19 mouse cellular contexts compared by ENCODE assay signal in the genomic region with DNA sequence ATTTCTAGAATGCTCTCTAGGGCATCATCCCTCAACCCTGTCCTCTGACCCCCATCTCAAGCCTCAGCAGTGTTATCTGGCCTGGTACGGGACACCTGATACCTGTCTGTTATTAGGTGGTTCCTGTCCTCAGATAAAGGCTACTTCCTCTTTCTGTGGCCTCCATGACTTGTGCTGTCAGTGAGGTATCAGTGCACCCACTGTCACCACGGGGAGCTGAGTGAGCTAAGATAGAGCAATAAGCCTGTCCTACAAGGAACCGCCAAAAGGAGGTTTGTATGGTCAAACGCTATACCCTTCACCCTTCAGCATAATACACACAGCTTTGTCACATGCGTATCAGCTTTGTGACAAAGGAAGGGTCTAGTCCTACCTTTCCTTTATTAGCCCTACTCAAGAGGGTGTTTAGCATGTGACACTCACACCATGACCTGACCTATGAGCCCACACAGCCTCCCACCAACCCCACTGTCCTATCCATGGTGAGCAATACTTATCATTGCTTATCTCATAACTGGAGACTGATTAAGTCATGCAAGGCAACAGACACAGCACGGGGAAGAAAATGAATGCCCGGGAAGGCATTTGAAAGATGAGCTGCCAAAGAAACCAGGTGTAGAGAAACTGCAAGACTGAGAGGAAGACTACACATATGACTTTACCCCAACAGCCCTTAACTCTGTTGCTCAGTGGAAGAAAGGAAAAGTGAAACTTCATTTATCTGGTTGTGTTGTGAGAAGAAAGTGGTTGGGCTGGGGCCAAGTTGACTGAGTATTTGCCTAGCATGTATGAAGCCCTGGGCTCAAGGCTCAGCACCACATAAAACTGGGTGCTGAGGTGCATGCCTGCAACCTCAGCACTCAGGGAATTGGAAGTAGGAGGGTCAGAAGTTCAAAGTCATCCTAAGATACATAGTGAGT. TPM values are rescaled to one million over a fixed set of nuclear protein-coding genes. Genes with fewer than 3 reads are reported as not detected.
A peak's percentile ranks its signal among the peaks of the same experiment; 100 is the strongest.
DNase-seq lines count a peak whose midpoint lies in the region; ATAC-seq and TF ChIP-seq lines count a peak whose summit lies in the region.
"Had no signal": no experiment of that assay in that cellular context is flagged by ENCODE, and none has a peak within 500 bp of the region (broad histone marks: within the 10 kb centered on the region; RNA-seq: fewer than 3 reads in every experiment).

No protein-coding gene starts in this region.

- H3K4me2 ChIP-seq in liver, embryonic 14.5 days (ENCODE audit: low read depth): no peak overlapping the region
- H3K4me2 ChIP-seq in midbrain, embryonic 15.5 days: no peak overlapping the region
- H3K4me2 ChIP-seq: heart, embryonic 15.5 days; kidney, embryonic 15.5 days; lung, embryonic 14.5 days; stomach, embryonic 15.5 days had no signal

- 44% methylated on average over 7 of the region's 7 CpGs for WGBS in liver, embryonic 14.5 days (ENCODE audit: insufficient replicate concordance)
- WGBS in midbrain, embryonic 15.5 days: 97% methylated on average over 7 of the region's 7 CpGs

- H3K27me3 ChIP-seq in MEL (ENCODE audit: control insufficient read depth in 1 of 2, insufficient read depth in 2 of 2, low read length in 2 of 2): no peaks in the 10 kb centered on the region
- no peaks in the 10 kb centered on the region for H3K27me3 ChIP-seq in liver, embryonic 14.5 days (ENCODE audit: control insufficient read depth, insufficient read depth, low read length)
- H3K27me3 ChIP-seq in midbrain, embryonic 15.5 days (replicated peaks): no peaks in the 10 kb centered on the region
- H3K27me3 ChIP-seq: heart, embryonic 15.5 days; kidney, embryonic 15.5 days; stomach, embryonic 15.5 days had no signal

- TF ChIP-seq RAD21 in MEL (IDR thresholded peaks at IDR 0.05; ENCODE audit: low read depth, low read length): no peak

- TF ChIP-seq EP300 in MEL (IDR thresholded peaks at IDR 0.05; ENCODE audit: low read depth in 1 of 2, low read length in 2 of 2): peak; percentile 99 to 100
- no peak for TF ChIP-seq EP300 in liver, embryonic 14.5 days (IDR thresholded peaks at IDR 0.05; ENCODE audit: low read depth)

- peaks cover 7 to 36% of the 10 kb centered on the region in 2 experiments for H3K36me3 ChIP-seq in MEL (ENCODE audit: control insufficient read depth in 1 of 2, insufficient read depth in 2 of 2, low read length in 2 of 2)
- peaks cover 17% of the 10 kb centered on the region for H3K36me3 ChIP-seq in liver, embryonic 14.5 days (replicated peaks; ENCODE audit: control insufficient read depth, insufficient read depth, low read depth)
- H3K36me3 ChIP-seq in midbrain, embryonic 15.5 days (replicated peaks): peaks cover 50% of the 10 kb centered on the region

- peak in 1 of 2 experiments; percentile 46; a peak in 2 of 4 replicates for TF ChIP-seq POLR2A in MEL (IDR thresholded peaks at IDR 0.05; ENCODE audit: control insufficient read depth in 1 of 2, insufficient read depth in 1 of 2, low read depth in 1 of 2, low read length in 2 of 2, poor library complexity in 1 of 2)

- H3K9me3 ChIP-seq in MEL (replicated peaks; ENCODE audit: insufficient read depth, low read length): no peaks in the 10 kb centered on the region
- H3K9me3 ChIP-seq in liver, embryonic 14.5 days (ENCODE audit: control insufficient read depth, low read length): no peaks in the 10 kb centered on the region
- no peaks in the 10 kb centered on the region for H3K9me3 ChIP-seq in midbrain, embryonic 15.5 days
- H3K9me3 ChIP-seq: heart, embryonic 15.5 days; kidney, embryonic 15.5 days; stomach, embryonic 15.5 days had no signal

- no peaks in the 10 kb centered on the region for H3K79me2 ChIP-seq in MEL (ENCODE audit: control insufficient read depth, insufficient read depth, low read length, poor library complexity)

- peak overlapping the region; percentile 95 for H3K27ac ChIP-seq in MEL (ENCODE audit: control insufficient read depth, low read depth, low read length)
- H3K27ac ChIP-seq in liver, embryonic 14.5 days: no peak overlapping the region
- H3K27ac ChIP-seq in midbrain, embryonic 15.5 days: no peak overlapping the region
- H3K27ac ChIP-seq: heart, embryonic 15.5 days; kidney, embryonic 15.5 days; macrophage; stomach, embryonic 15.5 days had no signal

- H3K4me1 ChIP-seq in MEL (ENCODE audit: control insufficient read depth in 1 of 2, insufficient read depth in 2 of 2, low read length in 2 of 2): peaks cover 27 to 30% of the 10 kb centered on the region in 2 experiments
- no peaks in the 10 kb centered on the region for H3K4me1 ChIP-seq in liver, embryonic 14.5 days (replicated peaks; ENCODE audit: control insufficient read depth in 2 of 2, insufficient read depth in 2 of 2, low read length in 1 of 2)
- H3K4me1 ChIP-seq in midbrain, embryonic 15.5 days: no peaks in the 10 kb centered on the region
- H3K4me1 ChIP-seq: heart, embryonic 15.5 days; kidney, embryonic 15.5 days; stomach, embryonic 15.5 days had no signal

- peak overlapping the region; percentile 0 to 32 for H3K4me3 ChIP-seq in MEL (ENCODE audit: control insufficient read depth in 1 of 2, insufficient read depth in 1 of 2, low read depth in 2 of 2, low read length in 2 of 2)
- H3K4me3 ChIP-seq in liver, embryonic 14.5 days (ENCODE audit: insufficient read depth in 1 of 2, low read depth in 2 of 2, low read length in 2 of 2): no peak overlapping the region
- no peak overlapping the region for H3K4me3 ChIP-seq in midbrain, embryonic 15.5 days
- H3K4me3 ChIP-seq: heart, embryonic 15.5 days; kidney, embryonic 15.5 days; stomach, embryonic 15.5 days had no signal

- ATAC-seq in granulocyte monocyte progenitor cell, adult 5-6 weeks (replicated peaks; ENCODE audit: poor library complexity, severe bottlenecking): 0 out of 2 replicates have a peak, but pooled peaks have one; percentile 35
- ATAC-seq in liver, embryonic 14.5 days (ENCODE audit: insufficient read depth): peak; percentile 50; the same call in 1 of the 2 replicates
- ATAC-seq in midbrain, embryonic 15.5 days (replicated peaks): no peak
- ATAC-seq: forebrain, embryonic 14.5 days; midbrain, embryonic 16.5 days had no signal

- H3K9ac ChIP-seq in MEL (ENCODE audit: control insufficient read depth, low read depth, low read length, poor library complexity, severe bottlenecking): peak overlapping the region; percentile 23
- no peak overlapping the region for H3K9ac ChIP-seq in liver, embryonic 14.5 days (replicated peaks)
- no peak overlapping the region for H3K9ac ChIP-seq in midbrain, embryonic 15.5 days
- H3K9ac ChIP-seq: heart, embryonic 15.5 days; kidney, embryonic 15.5 days; lung, embryonic 14.5 days; stomach, embryonic 15.5 days had no signal

- DNase-seq in MEL (ENCODE audit: low read depth, low spot score): peak; percentile 95
- no peak for DNase-seq in liver, embryonic 14.5 days (ENCODE audit: low read depth in 3 of 3, low spot score in 3 of 3)
- DNase-seq in kidney, postnatal 25 days: no peak
- no peak for DNase-seq in layer of hippocampus, adult 9-11 months
- DNase-seq in cerebellum, postnatal 14 days: no peak
- DNase-seq: cerebellum, adult 9-10 months; embryo, embryonic 11 days; lung, embryonic 14.5 days; right cerebral cortex, adult 18-20 months; thymus, adult 2 months had no signal

- no peak for TF ChIP-seq CTCF in MEL (IDR thresholded peaks at IDR 0.05 in 2 of 3, conservative IDR thresholded peaks at IDR 0.05 in 1 of 3; ENCODE audit: control insufficient read depth in 1 of 3, insufficient read depth in 1 of 3, low read depth in 2 of 3, low read length in 3 of 3, poor library complexity in 1 of 3, severe bottlenecking in 1 of 3)
- no peak for TF ChIP-seq CTCF in liver, embryonic 14.5 days (IDR thresholded peaks at IDR 0.05; ENCODE audit: low read depth)

TF ChIP-seq in MEL, 35 proteins besides CTCF, POLR2A, EP300 and RAD21 (continues in another document):
- TF ChIP-seq ETS1 (IDR thresholded peaks at IDR 0.05; ENCODE audit: low read depth, low read length): peak; percentile 96
- peak; percentile 55; the same call in 1 of the 2 replicates for TF ChIP-seq CHD2 (IDR thresholded peaks at IDR 0.05; ENCODE audit: low read length)
- no peak for TF ChIP-seq ZMIZ1 (IDR thresholded peaks at IDR 0.05; ENCODE audit: low read depth, low read length)
- peak; percentile 71; the same call in 1 of the 2 replicates for TF ChIP-seq POLR2AphosphoS2 (IDR thresholded peaks at IDR 0.05; ENCODE audit: low read length)
- TF ChIP-seq MAFK (IDR thresholded peaks at IDR 0.05; ENCODE audit: borderline replicate concordance, low read depth, low read length): peak; percentile 83
- TF ChIP-seq BHLHE40 (IDR thresholded peaks at IDR 0.05; ENCODE audit: borderline replicate concordance, low read depth, low read length): peak; percentile 69; the same call in 1 of the 2 replicates
- TF ChIP-seq ZKSCAN1 (IDR thresholded peaks at IDR 0.05; ENCODE audit: low read depth, low read length): no peak
- TF ChIP-seq MYC (IDR thresholded peaks at IDR 0.05; ENCODE audit: low read depth, low read length): peak; percentile 66; the same call in 1 of the 2 replicates
- no peak for TF ChIP-seq USF2 (IDR thresholded peaks at IDR 0.05; ENCODE audit: borderline replicate concordance in 1 of 2, insufficient read depth in 1 of 2, low read depth in 1 of 2, low read length in 2 of 2)
- TF ChIP-seq CHD1 (IDR thresholded peaks at IDR 0.05; ENCODE audit: low read depth, low read length): peak; percentile 25; the same call in 1 of the 2 replicates
- no peak; the same call in 1 of the 2 replicates for TF ChIP-seq NRF1 (IDR thresholded peaks at IDR 0.05; ENCODE audit: insufficient read depth, low read depth, low read length, poor library complexity, severe bottlenecking)

RNA-seq across cellular contexts. Expression of a gene that starts 34.6 kb away (rescaled TPM):
- total RNA-seq in MEL (2012; rRNA removed): not detected in 2 replicates
- polyA plus RNA-seq in MEL (2012; ENCODE audit: insufficient read depth in 1 of 2, insufficient read length in 2 of 2, low read depth in 1 of 2, low replicate concordance in 2 of 2, missing spikeins in 1 of 2): not detected
- not detected in 2 replicates for total RNA-seq in granulocyte monocyte progenitor cell, adult 5-6 weeks (2014; fragmentation: Nextera tagmentation)
- total RNA-seq in granulocyte monocyte progenitor cell, adult 5-6 weeks (2017): not detected in 2 replicates
- polyA plus RNA-seq in liver, embryonic 14.5 days (2012; rRNA removed): 1.2 and 1.4 TPM in 2 replicates
- polyA plus RNA-seq in liver, embryonic 14.5 days (2014; fragmentation: Nextera tagmentation; extraction: Ambion mirVana): 1.8 and 2.4 TPM in 2 replicates
- 0.36 and 0.71 TPM in 2 replicates for polyA plus RNA-seq in midbrain, embryonic 15.5 days (2015; fragmentation: Nextera tagmentation; extraction: Ambion mirVana)
- total RNA-seq: hematopoietic stem cell, adult 5-6 weeks had no signal
- polyA plus RNA-seq: macrophage had no signal

RNA-seq across cellular contexts. Expression of a gene that starts 53.4 kb away (rescaled TPM):
- 10.6 and 12.0 TPM in 2 replicates for total RNA-seq in MEL (2012; rRNA removed)
- 10 to 100 TPM in 1 of 2 experiments, not detected in 1; 10.7 TPM for polyA plus RNA-seq in MEL (2012; ENCODE audit: insufficient read depth in 1 of 2, insufficient read length in 2 of 2, low read depth in 1 of 2, low replicate concordance in 2 of 2, missing spikeins in 1 of 2)
- total RNA-seq in granulocyte monocyte progenitor cell, adult 5-6 weeks (2014; fragmentation: Nextera tagmentation): 29.2 TPM in 2 replicates
- total RNA-seq in granulocyte monocyte progenitor cell, adult 5-6 weeks (2017): 15.0 and 17.3 TPM in 2 replicates
- 2.3 and 3.4 TPM in 2 replicates for polyA plus RNA-seq in liver, embryonic 14.5 days (2012; rRNA removed)
- polyA plus RNA-seq in liver, embryonic 14.5 days (2014; fragmentation: Nextera tagmentation; extraction: Ambion mirVana): 1.7 and 2.7 TPM in 2 replicates
- 12.9 and 15.6 TPM in 2 replicates for polyA plus RNA-seq in midbrain, embryonic 15.5 days (2015; fragmentation: Nextera tagmentation; extraction: Ambion mirVana)

Comparison
In these comparisons a context has a peak if more than half of its experiments do, and no peak if none do; other contexts are left out.
1. H3K4me3 ChIP-seq: peak in MEL (2 of 2); none in liver, embryonic 14.5 days (0 of 2) and midbrain, embryonic 15.5 days (single experiment).